Mouse (Mus musculus) limb, embryonic 14.5 days (tissue): ENCODE data around the gene Sv2c. TPM values are rescaled to one million over a fixed set of nuclear protein-coding genes. Genes with fewer than 3 reads are reported as not detected.

Experiments
- ATAC-seq: fragments of 200-750 bp; cut with Nextera tagmentation; 2 replicates; pipeline ENCODE4 v1.8.0; 2017; ENCODE audit warnings: low read depth, moderate number of reproducible peaks, moderate TSS enrichment; ENCODE audit not compliant: low FRiP score
- DNase-seq: peaks from one replicate; pipeline ENCODE4 v3.0.0-alpha.2; 2015; ENCODE audit warnings: low spot score
- H3K27ac ChIP-seq: fragments of 300-500 bp; sonication (generic); replicated peaks from 2 replicates; pipeline ENCODE4 v1.5.1; 2014; ENCODE audit warnings: low read depth, mild to moderate bottlenecking, low read length, moderate library complexity, mixed read lengths
- H3K27me3 ChIP-seq: fragments of 300-500 bp; sonication (generic); 2 replicates; pipeline ENCODE4 v1.6.1; 2014; ENCODE audit warnings: low read length, mixed read lengths; ENCODE audit not compliant: control insufficient read depth, insufficient read depth
- H3K36me3 ChIP-seq: fragments of 300-500 bp; sonication (generic); 2 replicates; pipeline ENCODE4 v1.6.1; 2014; ENCODE audit warnings: mild to moderate bottlenecking, low read length, moderate library complexity, mixed read lengths; ENCODE audit not compliant: control insufficient read depth, insufficient read depth
- H3K4me1 ChIP-seq: fragments of 300-500 bp; sonication (generic); 2 replicates; pipeline ENCODE4 v1.6.1; 2014; ENCODE audit warnings: antibody characterized with exemption, low read length, mixed read lengths; ENCODE audit not compliant: control insufficient read depth, insufficient read depth
- H3K4me2 ChIP-seq: fragments of 300-500 bp; sonication (generic); replicated peaks from 2 replicates; pipeline ENCODE4 v1.6.1; 2014; ENCODE audit warnings: low read depth, mild to moderate bottlenecking, low read length, moderate library complexity; ENCODE audit not compliant: severe bottlenecking
- H3K4me3 ChIP-seq: fragments of 300-500 bp; sonication (generic); replicated peaks from 2 replicates; pipeline ENCODE4 v1.5.1; 2014; ENCODE audit warnings: low read length
- H3K9ac ChIP-seq: fragments of 300-500 bp; sonication (generic); 2 replicates; pipeline ENCODE4 v1.6.1; 2014; ENCODE audit warnings: mild to moderate bottlenecking, low read depth, low read length, moderate library complexity; ENCODE audit not compliant: severe bottlenecking
- H3K9me3 ChIP-seq: fragments of 300-500 bp; sonication (generic); 2 replicates; pipeline ENCODE4 v1.6.1; 2016; ENCODE audit warnings: low read length; ENCODE audit not compliant: control insufficient read depth
- POLR2A ChIP-seq: fragments of 200-500 bp; IDR thresholded peaks from 2 replicates; pipeline ENCODE4 v1.8.0; 2012; ENCODE audit warnings: inconsistent platforms, mild to moderate bottlenecking, moderate library complexity, borderline replicate concordance; ENCODE audit not compliant: insufficient read depth, insufficient read length; ENCODE audit errors: extremely low read depth
- WGBS: fragments of 180-500 bp; shearing (Covaris S2); extraction: QIAGEN DNeasy Blood & Tissue Kit; methylation state at CpG from one replicate; pipeline ENCODE4 v1.1.7; 2014; 5-methylcytosine and 5-hydroxymethylcytosine counted together
- polyA plus RNA-seq, 2 experiments: library from polyadenylated mRNA; depleted of rRNA in 1 of 2; stranded (reverse) in 1 of 2; unstranded in 1 of 2; fragments of >200 nt; fragmentation: Nextera tagmentation in 1 of 2; extraction: Ambion mirVana in 1 of 2; gene quantifications; 2 replicates each; pipeline versions ENCODE4 v1.2.1 to v1.2.3; 2012 to 2014

Gene Sv2c
- polyA plus RNA-seq, 2 experiments: 1.3 to 1.5 TPM

GRCm38 (mm10) chr13:95940811-95941210, 191.6 kb downstream of the Sv2c start:
- ATAC-seq: no peak
- no peak overlapping the region for H3K4me2 ChIP-seq
- H3K27me3 ChIP-seq: no peaks in the 10 kb centered on the region
- H3K9ac ChIP-seq: no peak overlapping the region
- H3K36me3 ChIP-seq: no peaks in the 10 kb centered on the region
- no peak overlapping the region for H3K27ac ChIP-seq
- WGBS: 72% methylated on average over 5 of the region's 5 CpGs
- DNase-seq: no peak
- no peaks in the 10 kb centered on the region for H3K9me3 ChIP-seq
- no peak for TF ChIP-seq POLR2A
- no peaks in the 10 kb centered on the region for H3K4me1 ChIP-seq
- no peak overlapping the region for H3K4me3 ChIP-seq

- Histone ChIP-seq H3K27me3 (no peaks in the 10 kb centered on the region), H3K4me3 (no peak overlapping the region), H3K4me2 (no peak overlapping the region), H3K36me3 (no peaks in the 10 kb centered on the region), H3K9me3 (no peaks in the 10 kb centered on the region), H3K4me1 (no peaks in the 10 kb centered on the region), H3K27ac (no peak overlapping the region), H3K9ac (no peak overlapping the region)
- WGBS: 72% methylated on average over 2 of the region's 2 CpGs
- DNase-seq (no peak), ATAC-seq (no peak)
- no peak for TF ChIP-seq POLR2A
Measured at GRCm38 (mm10) chr13:95924201-95924621, 208.2 kb downstream of the Sv2c start.

GRCm38 (mm10) chr13:95922626-95923025, 209.8 kb downstream of the Sv2c start:
- Histone ChIP-seq H3K27ac (no peak overlapping the region), H3K4me1 (no peaks in the 10 kb centered on the region), H3K36me3 (no peaks in the 10 kb centered on the region), H3K4me2 (no peak overlapping the region), H3K9ac (no peak overlapping the region), H3K9me3 (no peaks in the 10 kb centered on the region), H3K27me3 (no peaks in the 10 kb centered on the region), H3K4me3 (no peak overlapping the region)
- TF ChIP-seq POLR2A: no peak
- DNase-seq: no peak
- WGBS: 88% methylated on average over 4 of the region's 4 CpGs
- ATAC-seq: no peak

- 85% methylated on average over 9 of the region's 9 CpGs for WGBS
- H3K27me3 ChIP-seq: no peaks in the 10 kb centered on the region
Measured at GRCm38 (mm10) chr13:95918624-95919284, 213.6 kb downstream of the Sv2c start.

DNA sequence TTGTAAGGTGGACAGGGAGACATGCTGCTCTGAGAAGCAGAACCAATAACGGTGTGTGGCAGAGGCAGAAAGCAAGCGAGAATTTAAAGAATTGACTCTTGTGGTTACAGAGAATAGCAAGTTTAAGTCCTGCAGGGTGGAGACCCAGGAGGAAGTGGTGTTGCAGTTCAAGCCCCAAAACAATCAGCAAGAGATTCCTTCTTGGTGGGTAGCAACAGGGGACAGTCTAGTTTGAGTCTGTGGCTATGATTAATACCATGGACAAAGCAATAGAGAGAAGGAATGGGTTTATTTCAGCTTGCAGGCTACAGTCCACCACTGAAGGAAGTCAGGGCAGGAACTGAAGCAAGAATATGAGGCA, 219.4 kb downstream of the Sv2c start:
- no peak overlapping the region for H3K9ac ChIP-seq
- H3K4me2 ChIP-seq: no peak overlapping the region
- H3K4me1 ChIP-seq: no peaks in the 10 kb centered on the region
- no peak for TF ChIP-seq POLR2A
- H3K9me3 ChIP-seq: no peaks in the 10 kb centered on the region
- H3K27me3 ChIP-seq: no peaks in the 10 kb centered on the region
- no peak overlapping the region for H3K4me3 ChIP-seq
- ATAC-seq (no peak), DNase-seq (no peak)
- no peaks in the 10 kb centered on the region for H3K36me3 ChIP-seq
- no peak overlapping the region for H3K27ac ChIP-seq
- WGBS: 83% methylated on average over 2 of the region's 2 CpGs

More at GRCm38 (mm10) chr13:95918624-95919284, 213.6 kb downstream of the Sv2c start:
- Histone ChIP-seq H3K36me3 (no peaks in the 10 kb centered on the region), H3K4me1 (no peaks in the 10 kb centered on the region), H3K4me3 (no peak overlapping the region), H3K27ac (no peak overlapping the region), H3K9me3 (no peaks in the 10 kb centered on the region), H3K4me2 (no peak overlapping the region), H3K9ac (no peak overlapping the region)
- DNase-seq: no peak
- no peak for ATAC-seq
- no peak for TF ChIP-seq POLR2A
